Mouse (Mus musculus) brain, embryonic 14.5 days (tissue): Measurements from ENCODE around the gene 0610010F05Rik. TPM values are rescaled to one million over a fixed set of nuclear protein-coding genes. Genes with fewer than 3 reads are reported as not detected.

Experiments
- DNase-seq: peaks from one replicate; pipeline ENCODE4 v3.0.0-alpha.2; 2011; ENCODE audit warnings: low read depth
- CTCF ChIP-seq: fragments of 200-500 bp; IDR thresholded peaks from 2 replicates; pipeline ENCODE4 v1.5.1; 2012; ENCODE audit warnings: inconsistent platforms, mild to moderate bottlenecking, moderate library complexity, borderline replicate concordance; ENCODE audit not compliant: insufficient read depth, insufficient read length; ENCODE audit errors: extremely low read depth
- POLR2A ChIP-seq: fragments of 200-500 bp; IDR thresholded peaks from 2 replicates; pipeline ENCODE4 v1.6.1; 2012; ENCODE audit warnings: mild to moderate bottlenecking, inconsistent platforms, borderline replicate concordance; ENCODE audit not compliant: poor library complexity, insufficient read depth, insufficient read length, severe bottlenecking; ENCODE audit errors: extremely low read depth
- polyA plus RNA-seq: library from polyadenylated mRNA; depleted of rRNA; stranded (reverse); fragments of >200 nt; gene quantifications from 2 replicates; pipeline ENCODE4 v1.2.3, GENCODE M21; 2012; rRNA removed

The 0610010F05Rik gene
- polyA plus RNA-seq, 1 experiment = 56.9 TPM

DNA sequence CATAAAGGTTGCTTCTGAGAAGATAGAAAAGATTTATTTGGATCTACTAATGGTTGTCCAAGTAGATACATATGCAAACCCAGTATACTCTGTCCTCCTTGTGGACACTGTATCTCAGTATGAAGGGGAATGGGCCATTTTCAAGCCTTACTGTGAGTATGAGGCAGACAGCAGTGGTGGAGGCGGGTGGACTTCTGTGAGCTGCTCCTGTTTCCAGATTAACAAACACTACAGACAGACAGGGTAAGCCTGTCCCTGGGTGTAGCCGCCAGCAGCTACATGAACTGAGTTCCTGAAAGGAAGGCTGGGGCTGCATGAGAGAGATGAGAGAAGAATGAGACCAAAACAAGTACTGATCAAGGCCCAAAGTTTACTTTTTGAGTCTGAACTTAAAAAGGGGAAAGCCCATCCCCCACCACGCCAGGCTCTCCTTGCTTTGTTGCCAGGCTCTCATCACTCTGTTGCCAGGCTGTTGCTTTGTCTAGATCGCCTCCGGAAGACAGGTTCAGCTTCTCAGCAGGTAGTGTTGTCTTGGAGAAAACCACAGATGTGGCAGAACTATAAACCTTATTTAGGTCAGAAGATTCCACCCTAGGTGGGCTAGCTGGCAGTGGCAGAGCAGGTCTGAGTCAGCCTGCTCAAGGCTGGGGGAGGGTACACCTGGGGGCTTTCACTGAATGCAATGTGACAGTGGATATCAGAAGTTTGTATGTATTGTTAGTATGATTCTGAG is 112.8 kb downstream of the 0610010F05Rik start, which contains the start of gene 1700093K21Rik:
TSS of gene 1700093K21Rik (minus strand) at position 683 of the 733 bp plus-strand sequence.
- TF ChIP-seq CTCF (no peak), POLR2A (no peak)
- DNase-seq = peak; percentile 9

DNA sequence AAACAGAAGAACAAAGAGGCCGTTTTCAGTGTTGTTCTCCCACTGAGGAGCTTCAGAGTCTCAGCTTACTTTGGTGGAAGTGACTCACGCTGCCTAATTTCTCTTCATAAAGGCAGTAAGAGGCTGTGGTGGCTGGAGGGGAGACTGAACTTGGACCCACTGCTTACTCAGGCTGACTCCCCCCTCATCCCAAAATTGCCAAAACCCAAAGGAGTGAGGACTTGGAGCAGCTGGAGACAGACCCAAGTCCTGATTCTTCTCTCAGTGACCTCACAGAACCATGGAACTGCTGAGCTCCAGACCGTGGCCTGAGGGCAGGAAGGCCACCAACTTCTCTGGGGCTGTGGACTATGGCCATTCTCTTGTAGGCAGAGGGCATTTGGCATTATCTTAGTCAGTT is 114.5 kb downstream of the 0610010F05Rik start:
- DNase-seq = no peak
- TF ChIP-seq POLR2A (no peak), CTCF (no peak)

DNA sequence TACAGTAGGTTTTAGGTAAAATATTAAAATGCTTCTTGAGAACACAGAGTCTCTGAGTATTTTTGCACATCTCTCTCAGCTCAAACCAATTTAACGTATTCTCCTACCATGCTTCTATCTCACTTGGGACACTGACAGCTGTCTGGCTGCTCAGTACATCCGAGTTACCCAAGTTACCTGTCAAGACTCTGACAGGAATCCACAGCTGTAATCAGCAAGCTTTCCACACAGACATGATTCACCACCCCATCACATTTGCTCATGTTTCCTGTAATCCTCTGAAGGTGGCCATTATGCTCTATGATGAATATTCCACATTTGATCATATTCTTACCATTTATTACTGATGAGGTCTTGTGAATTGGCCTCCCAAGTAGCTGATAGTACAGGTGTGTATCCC is 118.1 kb downstream of the 0610010F05Rik start:
- no peak for TF ChIP-seq CTCF
- no peak for TF ChIP-seq POLR2A
- no peak for DNase-seq

Other genes starting within 250 kb of the 0610010F05Rik start
- gene Ahsa2, start 135.6 kb downstream of the 0610010F05Rik start, polyA plus RNA-seq = 107 and 109 TPM in 2 replicates
- gene 1700093K21Rik, start 112.5 kb downstream of the 0610010F05Rik start, polyA plus RNA-seq = 0.74 and 0.81 TPM in 2 replicates
- 11.6 and 12.6 TPM in 2 replicates for gene Pus10, start 32.0 kb upstream of the 0610010F05Rik start, polyA plus RNA-seq
- 15.5 and 17.6 TPM in 2 replicates for gene Pex13, start 32.3 kb upstream of the 0610010F05Rik start, polyA plus RNA-seq
- gene Rel, start 137.3 kb upstream of the 0610010F05Rik start, polyA plus RNA-seq = 0.55 and 0.88 TPM in 2 replicates